Mouse (Mus musculus) mouse trophoblast stem cell (cell line): Measurements from ENCODE around the gene Cfap73.

Experiments
- in situ Hi-C, 2 experiments: fragments of 300-500 bp; cut with MseI, MboI; formaldehyde crosslinking; loops; 2 replicates in 1 of 2; 3 replicates in 1 of 2; pipeline ENCODE4 v1.15.1; 2025

Gene Cfap73

GRCm38 (mm10) chr5:120587616-120587926 lies 46.5 kb downstream of the Cfap73 start:
- in situ Hi-C loops, result no loop called here

- in situ Hi-C loops, result no loop called here
These were observed 47.1 kb downstream of the Cfap73 start for GRCm38 (mm10) chr5:120586741-120587615.

DNA sequence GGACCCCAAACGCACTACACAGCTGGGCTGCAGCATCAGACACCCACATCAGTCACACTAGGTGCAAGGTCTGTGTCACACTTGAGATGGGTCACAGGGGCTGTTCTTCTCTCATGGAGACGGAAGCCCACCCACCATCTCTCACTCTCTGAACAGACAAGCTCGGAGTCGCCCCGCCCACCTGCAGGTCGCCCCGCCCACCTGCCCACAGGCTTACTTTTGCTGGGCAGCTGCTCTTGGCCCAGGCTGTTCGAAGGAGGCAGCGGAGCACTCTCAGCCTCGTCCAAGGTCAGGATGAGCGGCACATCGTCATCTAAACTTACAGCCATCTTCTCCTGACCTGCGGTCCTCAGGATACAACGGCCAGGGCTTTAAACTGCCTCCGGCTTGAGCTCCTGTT lies 49.1 kb downstream of the Cfap73 start:
- in situ Hi-C loops, result no loop called here

GRCm38 (mm10) chr5:120583511-120583910 lies 50.5 kb downstream of the Cfap73 start:
- in situ Hi-C loops, result no loop called here

GRCm38 (mm10) chr5:120582002-120582401 lies 52.0 kb downstream of the Cfap73 start:
- in situ Hi-C loops, result no loop called here

GRCm38 (mm10) chr5:120579898-120580626 lies 54.0 kb downstream of the Cfap73 start:
- in situ Hi-C loops, result no loop called here

- in situ Hi-C loops, result no loop called here
These were observed 54.7 kb downstream of the Cfap73 start for GRCm38 (mm10) chr5:120579211-120579897.

GRCm38 (mm10) chr5:120578504-120579081 lies 55.4 kb downstream of the Cfap73 start:
- in situ Hi-C loops, result no loop called here
